Mouse (Mus musculus) brain, adult 10 weeks (tissue): Measurements from ENCODE around the gene Brwd3. TPM values are rescaled to one million over a fixed set of nuclear protein-coding genes. Genes with fewer than 3 reads are reported as not detected.

Experiments
- polyA plus RNA-seq: library from polyadenylated mRNA; stranded (reverse); fragments of 350-450 nt; fragmentation: Illumina TruSeq; extraction: RNeasy Lipid Tissue Mini Kit (QIAGEN cat#74804); gene quantifications from one replicate; pipeline ENCODE4 v1.2.3, GENCODE M21; 2015; ENCODE audit warnings: low read depth, low replicate concordance

The Brwd3 gene
- polyA plus RNA-seq: 3.6 TPM

GRCm38 (mm10) chrX:108834090-108834774, at the start of gene Brwd3:
Gene Brwd3, minus strand, starts transcription at chrX:108834372.

Other genes with a start within 250 kb of the Brwd3 start
- not detected for gene Gm379, start 169.5 kb downstream of the Brwd3 start, polyA plus RNA-seq
- gene Hmgn5, start 179.0 kb upstream of the Brwd3 start, polyA plus RNA-seq: 10.3 TPM